Mouse (Mus musculus) midbrain, embryonic 16.5 days (tissue): ENCODE data around the gene Tm9sf4. TPM values are rescaled to one million over a fixed set of nuclear protein-coding genes. Genes with fewer than 3 reads are reported as not detected.

Source experiments
- ATAC-seq: fragments of 200-750 bp; cut with Nextera tagmentation; 2 replicates; pipeline ENCODE4 v1.8.0; 2017; ENCODE audit warnings: moderate TSS enrichment
- H3K27ac ChIP-seq: fragments of 300-500 bp; sonication (generic); 2 replicates; pipeline ENCODE4 v1.5.1; 2014; ENCODE audit warnings: mild to moderate bottlenecking, low read length, mixed read lengths
- H3K27me3 ChIP-seq: fragments of 300-500 bp; sonication (generic); 2 replicates; pipeline ENCODE4 v1.6.1; 2014; ENCODE audit warnings: low read depth, low read length, mixed read lengths; ENCODE audit not compliant: control insufficient read depth, insufficient read depth
- H3K36me3 ChIP-seq: fragments of 300-500 bp; sonication (generic); 2 replicates; pipeline ENCODE4 v1.6.1; 2014; ENCODE audit warnings: mild to moderate bottlenecking, low read length, moderate library complexity, mixed read lengths; ENCODE audit not compliant: control insufficient read depth, insufficient read depth
- H3K4me1 ChIP-seq: fragments of 300-500 bp; sonication (generic); 2 replicates; pipeline ENCODE4 v1.6.1; 2014; ENCODE audit warnings: mild to moderate bottlenecking, low read length, mixed read lengths; ENCODE audit not compliant: control insufficient read depth, insufficient read depth
- H3K4me2 ChIP-seq: fragments of 300-500 bp; sonication (generic); 2 replicates; pipeline ENCODE4 v1.6.1; 2014; ENCODE audit warnings: mild to moderate bottlenecking, low read length, mixed read lengths
- H3K4me3 ChIP-seq: fragments of 300-500 bp; sonication (generic); 2 replicates; pipeline ENCODE4 v1.5.1; 2014; ENCODE audit warnings: low read depth, mild to moderate bottlenecking, low read length, moderate library complexity, mixed read lengths
- H3K9ac ChIP-seq: fragments of 300-500 bp; sonication (generic); 2 replicates; pipeline ENCODE4 v1.6.1; 2014; ENCODE audit warnings: low read depth, low read length, mixed read lengths
- H3K9me3 ChIP-seq: fragments of 300-500 bp; sonication (generic); replicated peaks from 2 replicates; pipeline ENCODE4 v1.6.1; 2014; ENCODE audit warnings: mild to moderate bottlenecking, low read length, mixed read lengths; ENCODE audit not compliant: control insufficient read depth, poor library complexity, severe bottlenecking
- WGBS: fragments of 180-500 bp; shearing (Covaris S2); extraction: QIAGEN DNeasy Blood & Tissue Kit; methylation state at CpG from one replicate; pipeline ENCODE4 v1.1.7; 2014; 5-methylcytosine and 5-hydroxymethylcytosine counted together
- polyA plus RNA-seq: library from polyadenylated mRNA; unstranded; fragments of >200 nt; fragmentation: Nextera tagmentation; extraction: Ambion mirVana; gene quantifications from 2 replicates; pipeline ENCODE4 v1.2.1, GENCODE M21; 2015

Tm9sf4 gene
- polyA plus RNA-seq, 1 experiment from 2014 or later = 85.8 TPM

DNA sequence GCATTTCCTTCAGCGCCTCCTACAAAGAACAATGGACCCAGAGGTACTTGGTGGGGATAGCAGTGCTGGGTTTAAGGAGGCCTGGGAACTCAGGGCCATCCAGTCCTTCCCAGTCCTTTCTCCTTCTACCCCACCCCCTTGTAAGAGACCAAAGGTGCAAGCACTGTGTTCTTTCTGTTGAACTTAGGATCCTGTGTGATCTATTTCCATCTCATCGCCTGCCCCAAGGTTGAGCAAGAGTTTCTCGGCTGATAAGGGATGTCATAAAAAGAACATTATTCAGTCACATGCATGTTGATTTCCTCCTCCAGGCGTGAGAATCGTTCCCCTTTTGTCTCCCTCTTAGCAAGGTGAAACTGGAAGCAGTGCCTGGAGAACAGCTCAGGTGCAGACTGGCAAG is 88.6 kb downstream of the Tm9sf4 start:
- Histone ChIP-seq H3K27ac (no peak overlapping the region), H3K4me1 (no peaks in the 10 kb centered on the region), H3K4me2 (no peak overlapping the region), H3K27me3 (no peaks in the 10 kb centered on the region), H3K36me3 (peaks cover 13% of the 10 kb centered on the region), H3K9ac (no peak overlapping the region), H3K4me3 (no peak overlapping the region), H3K9me3 (no peaks in the 10 kb centered on the region)
- 93% methylated on average over 5 of the region's 5 CpGs for WGBS
- ATAC-seq = no peak

DNA sequence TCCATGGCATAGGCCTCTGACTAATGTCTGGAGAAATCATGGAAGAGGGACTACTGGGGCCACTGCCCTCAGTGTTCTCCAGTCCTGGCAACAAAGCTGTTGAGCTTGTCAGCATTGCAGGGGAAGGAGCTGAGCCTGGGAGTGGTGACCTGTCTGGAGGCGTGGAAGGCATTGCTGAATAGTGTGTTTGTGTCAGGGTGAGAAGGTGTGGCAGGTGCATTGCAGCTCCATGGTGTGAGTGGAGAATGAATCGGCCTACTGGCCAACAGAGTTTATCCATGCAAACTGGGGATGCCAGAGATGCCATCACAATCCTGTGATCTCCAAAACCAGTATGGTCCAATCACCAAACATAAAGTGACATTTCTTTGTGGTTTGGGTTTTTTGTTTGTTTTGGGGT is 95.5 kb downstream of the Tm9sf4 start:
- Histone ChIP-seq H3K4me2 (no peak overlapping the region), H3K4me1 (no peaks in the 10 kb centered on the region), H3K27ac (no peak overlapping the region), H3K36me3 (peaks cover 6% of the 10 kb centered on the region), H3K27me3 (no peaks in the 10 kb centered on the region), H3K4me3 (no peak overlapping the region), H3K9ac (no peak overlapping the region), H3K9me3 (no peaks in the 10 kb centered on the region)
- WGBS = 100% methylated on average over 2 of the region's 2 CpGs
- no peak for ATAC-seq

DNA sequence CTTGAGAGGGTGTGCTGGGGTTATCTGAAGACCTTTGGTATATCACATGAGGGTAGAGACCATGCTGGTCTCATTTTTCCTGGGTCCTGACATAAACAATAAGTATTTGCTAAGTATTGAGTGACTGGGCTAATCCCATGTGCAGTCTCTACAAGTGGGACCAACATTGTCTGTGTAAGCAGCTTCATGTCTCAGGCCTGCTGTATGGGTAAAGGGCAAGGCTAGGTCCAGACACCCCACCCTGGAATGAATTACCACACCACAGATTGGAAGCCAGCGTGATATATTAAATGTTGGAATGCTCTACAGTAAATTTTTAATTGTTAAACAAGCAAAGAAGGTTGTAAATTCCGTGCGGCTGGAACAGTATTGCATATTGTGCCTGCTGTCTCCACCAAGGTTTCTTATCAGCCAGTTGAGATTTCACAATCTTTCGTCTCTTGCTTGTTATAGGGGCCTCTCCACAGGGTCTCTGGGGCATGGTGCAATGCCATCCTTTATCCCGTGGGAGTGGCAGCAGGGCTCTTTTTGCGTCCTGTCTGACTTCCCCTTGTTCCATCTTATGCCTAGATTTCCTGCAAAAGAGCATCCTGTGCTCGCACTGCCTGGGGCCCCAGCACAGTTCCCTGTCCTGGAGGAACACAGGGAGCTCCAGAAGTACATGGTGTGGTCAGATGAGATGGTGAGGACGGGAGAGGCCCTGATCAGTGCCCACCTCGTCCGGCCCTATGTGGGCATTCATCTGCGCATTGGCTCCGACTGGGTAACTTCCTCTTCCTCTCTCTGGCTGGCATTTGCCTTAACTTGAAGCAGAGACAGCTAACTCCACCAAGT is 98.1 kb downstream of the Tm9sf4 start:
- H3K27me3 ChIP-seq = no peaks in the 10 kb centered on the region
- H3K4me1 ChIP-seq = no peaks in the 10 kb centered on the region
- 90% methylated on average over 12 of the region's 12 CpGs for WGBS

More for the DNA sequence above, 98.1 kb downstream of the Tm9sf4 start:
- H3K9ac ChIP-seq = no peak overlapping the region
- peaks cover 22% of the 10 kb centered on the region for H3K36me3 ChIP-seq
- no peak overlapping the region for H3K4me2 ChIP-seq
- H3K9me3 ChIP-seq = no peaks in the 10 kb centered on the region
- no peak for ATAC-seq
- H3K4me3 ChIP-seq = no peak overlapping the region
- H3K27ac ChIP-seq = no peak overlapping the region

Other genes with a start within 250 kb of the Tm9sf4 start
- 0.14 TPM in 1 of 2 replicates, not detected in the other for gene Mylk2, start 250.0 kb upstream of the Tm9sf4 start, polyA plus RNA-seq
- 4.0 and 4.3 TPM in 2 replicates for gene Foxs1, start 228.1 kb upstream of the Tm9sf4 start, polyA plus RNA-seq
- 10.6 and 13.7 TPM in 2 replicates for gene Dusp15, start 209.6 kb upstream of the Tm9sf4 start, polyA plus RNA-seq
- gene Ttll9, start 198.8 kb upstream of the Tm9sf4 start, polyA plus RNA-seq = 6.8 and 9.2 TPM in 2 replicates
- 236 and 259 TPM in 2 replicates for gene Pdrg1, start 145.9 kb upstream of the Tm9sf4 start, polyA plus RNA-seq
- 1.6 and 1.9 TPM in 2 replicates for gene Xkr7, start 129.5 kb upstream of the Tm9sf4 start, polyA plus RNA-seq
- gene Ccm2l, start 95.3 kb upstream of the Tm9sf4 start, polyA plus RNA-seq = 1.0 and 1.2 TPM in 2 replicates
- 3.4 and 4.9 TPM in 2 replicates for gene Hck, start 52.8 kb upstream of the Tm9sf4 start, polyA plus RNA-seq
- 50.3 and 57.1 TPM in 2 replicates for gene Tspyl3, start 64.1 kb downstream of the Tm9sf4 start, polyA plus RNA-seq
- 5.2 and 5.4 TPM in 2 replicates for gene Plagl2, start 80.1 kb downstream of the Tm9sf4 start, polyA plus RNA-seq
- gene Pofut1, start 80.2 kb downstream of the Tm9sf4 start, polyA plus RNA-seq = 5.2 and 6.4 TPM in 2 replicates
- 25.8 and 26.9 TPM in 2 replicates for gene Kif3b, start 130.1 kb downstream of the Tm9sf4 start, polyA plus RNA-seq
- 9.0 and 9.2 TPM in 2 replicates for gene Asxl1, start 184.5 kb downstream of the Tm9sf4 start, polyA plus RNA-seq